Mouse (Mus musculus): Measurements from ENCODE around the gene Shank1. TPM values are rescaled to one million over a fixed set of nuclear protein-coding genes. Genes with fewer than 3 reads are reported as not detected.
A peak's percentile ranks its signal among the peaks of the same experiment; 100 is the strongest.

Gene Shank1
- polyA plus RNA-seq, 1 experiment, result 51.0 TPM

DNA sequence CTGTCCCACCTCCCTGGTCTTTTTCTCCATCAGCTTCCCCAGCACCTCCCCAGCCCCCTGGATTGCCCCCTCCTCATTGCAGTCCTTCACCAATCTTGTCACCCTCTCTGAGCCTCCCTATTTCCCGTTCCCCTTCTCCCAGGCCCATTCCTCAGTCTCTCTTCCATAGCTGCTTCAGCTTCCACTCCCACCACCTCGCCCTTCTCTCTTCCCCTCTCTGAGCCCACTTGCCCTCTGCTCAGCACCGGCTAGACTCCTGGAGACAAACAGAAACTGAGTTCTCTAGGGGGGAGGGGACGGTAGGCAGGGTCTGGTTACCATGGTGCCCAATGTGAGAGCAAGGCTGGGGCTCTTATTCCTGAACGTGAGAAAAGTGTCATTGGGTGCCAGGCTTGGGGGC, 64.7 kb downstream of the Shank1 start:
- TF ChIP-seq POLR2A (IDR thresholded peaks at IDR 0.05; ENCODE audit: insufficient read depth, low read depth, low read length) (no peak), CTCF (IDR thresholded peaks at IDR 0.05; ENCODE audit: insufficient read depth, low read depth, low read length) (no peak)

DNA sequence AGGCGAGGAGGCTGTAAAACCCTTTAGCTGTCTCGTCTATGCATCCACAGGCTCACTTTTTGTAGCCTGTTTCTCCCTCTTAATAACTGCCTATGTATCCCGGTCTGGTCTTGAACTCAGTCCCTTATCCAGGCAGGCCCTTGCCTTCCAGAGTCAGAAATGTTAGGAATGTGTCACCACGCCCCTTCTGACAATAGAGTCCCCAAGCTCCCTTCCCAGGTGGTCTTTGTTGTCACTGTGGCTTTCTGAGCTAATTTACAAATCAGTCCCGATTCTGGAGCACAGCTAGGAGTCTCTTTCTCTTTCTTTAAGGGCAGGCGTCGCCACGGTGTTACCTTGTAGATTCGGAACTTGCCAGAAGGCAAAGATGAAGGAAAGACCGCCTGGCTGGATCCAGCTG, 65.2 kb downstream of the Shank1 start:
- TF ChIP-seq CTCF (IDR thresholded peaks at IDR 0.05; ENCODE audit: insufficient read depth, low read depth, low read length), result no peak
- no peak for TF ChIP-seq POLR2A (IDR thresholded peaks at IDR 0.05; ENCODE audit: insufficient read depth, low read depth, low read length)
- Histone ChIP-seq H3K27ac (ENCODE audit: insufficient read depth, low read depth, low read length) (no peak overlapping the region), H3K4me3 (ENCODE audit: insufficient read depth, low read depth, low read length) (peak overlapping the region; percentile 86), H3K4me1 (ENCODE audit: control insufficient read depth, insufficient read depth, low read length) (peaks cover 11% of the 10 kb centered on the region)
- 17% methylated on average over 10 of the region's 10 CpGs for WGBS

More for the DNA sequence above, 64.7 kb downstream of the Shank1 start:
- Histone ChIP-seq H3K4me3 (ENCODE audit: insufficient read depth, low read depth, low read length) (peak overlapping the region; percentile 86), H3K4me1 (ENCODE audit: control insufficient read depth, insufficient read depth, low read length) (peaks cover 11% of the 10 kb centered on the region), H3K27ac (ENCODE audit: insufficient read depth, low read depth, low read length) (no peak overlapping the region)
- WGBS, result 3% methylated on average over 5 of the region's 5 CpGs

GRCm38 (mm10) chr7:44375793-44376192, 65.7 kb downstream of the Shank1 start:
- H3K27ac ChIP-seq (ENCODE audit: insufficient read depth, low read depth, low read length), result no peak overlapping the region
- H3K4me1 ChIP-seq (ENCODE audit: control insufficient read depth, insufficient read depth, low read length), result peaks cover 11% of the 10 kb centered on the region
- no peak overlapping the region for H3K4me3 ChIP-seq (ENCODE audit: insufficient read depth, low read depth, low read length)
- 72% methylated on average over 3 of the region's 3 CpGs for WGBS
- TF ChIP-seq POLR2A (IDR thresholded peaks at IDR 0.05; ENCODE audit: insufficient read depth, low read depth, low read length) (no peak), CTCF (IDR thresholded peaks at IDR 0.05; ENCODE audit: insufficient read depth, low read depth, low read length) (no peak)

DNA sequence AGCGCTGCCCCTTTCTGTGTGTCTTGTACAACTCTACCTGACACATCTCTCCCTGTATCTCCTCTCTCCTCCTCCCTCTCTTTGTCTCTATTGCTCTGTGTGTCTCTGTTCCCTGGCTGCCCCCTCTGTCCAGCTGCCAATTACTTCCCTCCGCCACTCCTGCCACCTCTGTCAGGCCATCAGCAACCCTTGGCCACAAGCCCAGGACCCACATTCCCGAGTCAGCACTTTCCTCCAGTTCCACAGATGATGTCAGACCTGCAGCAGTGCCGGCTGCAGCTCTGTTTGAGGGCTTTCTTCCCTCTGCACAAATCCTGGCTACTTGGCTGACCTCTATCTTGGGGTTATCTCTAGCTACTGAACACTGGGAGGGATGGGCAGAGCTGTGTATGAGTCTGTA, 68.2 kb downstream of the Shank1 start:
- no peak for TF ChIP-seq CTCF (IDR thresholded peaks at IDR 0.05; ENCODE audit: insufficient read depth, low read depth, low read length)
- TF ChIP-seq POLR2A (IDR thresholded peaks at IDR 0.05; ENCODE audit: insufficient read depth, low read depth, low read length), result no peak
- H3K4me3 ChIP-seq (ENCODE audit: insufficient read depth, low read depth, low read length), result no peak overlapping the region
- H3K4me1 ChIP-seq (ENCODE audit: control insufficient read depth, insufficient read depth, low read length), result peaks cover 15% of the 10 kb centered on the region
- no peak overlapping the region for H3K27ac ChIP-seq (ENCODE audit: insufficient read depth, low read depth, low read length)
- 34% methylated on average over 4 of the region's 4 CpGs for WGBS

DNA sequence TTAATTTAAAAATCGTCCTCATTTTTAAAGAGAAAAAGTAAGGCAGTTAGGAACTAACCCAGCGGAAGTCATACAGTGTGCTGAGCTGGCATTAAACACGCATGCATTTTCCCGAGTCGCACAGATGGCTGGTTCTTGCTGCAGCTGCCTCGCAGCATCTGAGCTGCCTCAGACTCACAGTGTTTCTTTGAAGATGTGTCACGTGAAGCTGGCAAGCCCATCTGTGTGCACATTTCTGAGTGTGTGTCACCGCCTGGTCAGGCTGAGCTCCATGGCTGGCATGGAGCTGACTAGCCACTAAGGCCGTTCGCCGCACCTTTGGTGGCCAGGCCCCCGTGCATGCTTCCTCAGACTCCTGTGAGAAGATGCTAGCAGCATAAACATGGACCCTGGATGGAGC, 72.5 kb downstream of the Shank1 start:
- Histone ChIP-seq H3K4me3 (ENCODE audit: insufficient read depth, low read depth, low read length) (no peak overlapping the region), H3K27ac (ENCODE audit: insufficient read depth, low read depth, low read length) (peak overlapping the region; percentile 60), H3K4me1 (ENCODE audit: control insufficient read depth, insufficient read depth, low read length) (peaks cover 13% of the 10 kb centered on the region)
- TF ChIP-seq POLR2A (IDR thresholded peaks at IDR 0.05; ENCODE audit: insufficient read depth, low read depth, low read length) (no peak), CTCF (IDR thresholded peaks at IDR 0.05; ENCODE audit: insufficient read depth, low read depth, low read length) (no peak)
- 35% methylated on average over 12 of the region's 12 CpGs for WGBS

- Histone ChIP-seq H3K4me3 (ENCODE audit: insufficient read depth, low read depth, low read length) (peak within 1 kb of the TSS; percentile 73), H3K27ac (ENCODE audit: insufficient read depth, low read depth, low read length) (peak within 1 kb of the TSS; percentile 84), H3K4me1 (ENCODE audit: control insufficient read depth, insufficient read depth, low read length) (peaks cover 13% of the 10 kb centered on the region)
- TF ChIP-seq POLR2A (IDR thresholded peaks at IDR 0.05; ENCODE audit: insufficient read depth, low read depth, low read length), result peak; percentile 26; the same call in 1 of the 2 replicates
- no peak for TF ChIP-seq CTCF (IDR thresholded peaks at IDR 0.05; ENCODE audit: insufficient read depth, low read depth, low read length)
- under 1% methylated on average over 31 of the region's 33 CpGs for WGBS
These were observed 74.1 kb downstream of the Shank1 start, which contains the start of gene Syt3 for GRCm38 (mm10) chr7:44383980-44384715. Syt3 (plus strand) TSS chr7:44384102.

GRCm38 (mm10) chr7:44384716-44385059, 74.6 kb downstream of the Shank1 start:
- no peak for TF ChIP-seq CTCF (IDR thresholded peaks at IDR 0.05; ENCODE audit: insufficient read depth, low read depth, low read length)
- no peak for TF ChIP-seq POLR2A (IDR thresholded peaks at IDR 0.05; ENCODE audit: insufficient read depth, low read depth, low read length)
- 1% methylated on average over 17 of the region's 17 CpGs for WGBS
- Histone ChIP-seq H3K4me1 (ENCODE audit: control insufficient read depth, insufficient read depth, low read length) (peaks cover 13% of the 10 kb centered on the region), H3K27ac (ENCODE audit: insufficient read depth, low read depth, low read length) (no peak overlapping the region), H3K4me3 (ENCODE audit: insufficient read depth, low read depth, low read length) (peak overlapping the region; percentile 73)

DNA sequence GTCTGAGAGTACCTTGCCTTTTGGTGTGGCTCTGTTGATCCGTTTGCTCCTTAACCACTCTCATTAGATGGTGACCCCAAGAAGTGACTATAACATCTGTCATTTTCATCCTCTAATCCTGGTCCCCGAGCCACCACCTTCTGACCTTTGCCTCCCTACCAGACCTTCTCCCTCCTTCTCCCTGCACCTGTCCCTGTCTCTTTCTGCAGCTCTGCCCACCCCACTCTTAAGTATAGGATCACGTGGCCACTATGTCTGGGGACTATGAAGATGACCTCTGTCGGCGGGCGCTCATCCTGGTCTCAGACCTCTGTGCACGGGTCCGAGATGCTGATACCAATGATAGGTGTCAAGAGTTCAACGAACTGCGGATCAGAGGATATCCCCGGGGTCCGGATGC, 75.7 kb downstream of the Shank1 start, which contains the start of gene 1700008O03Rik:
Gene 1700008O03Rik, minus strand, starts transcription at position 101 of the 400 bp plus-strand sequence.
- Histone ChIP-seq H3K27ac (ENCODE audit: insufficient read depth, low read depth, low read length) (no peak within 1 kb of the TSS), H3K4me3 (ENCODE audit: insufficient read depth, low read depth, low read length) (peak within 1 kb of the TSS; percentile 73), H3K4me1 (ENCODE audit: control insufficient read depth, insufficient read depth, low read length) (peaks cover 13% of the 10 kb centered on the region)
- 82% methylated on average over 12 of the region's 12 CpGs for WGBS
- TF ChIP-seq CTCF (IDR thresholded peaks at IDR 0.05; ENCODE audit: insufficient read depth, low read depth, low read length) (no peak), POLR2A (IDR thresholded peaks at IDR 0.05; ENCODE audit: insufficient read depth, low read depth, low read length) (no peak)

DNA sequence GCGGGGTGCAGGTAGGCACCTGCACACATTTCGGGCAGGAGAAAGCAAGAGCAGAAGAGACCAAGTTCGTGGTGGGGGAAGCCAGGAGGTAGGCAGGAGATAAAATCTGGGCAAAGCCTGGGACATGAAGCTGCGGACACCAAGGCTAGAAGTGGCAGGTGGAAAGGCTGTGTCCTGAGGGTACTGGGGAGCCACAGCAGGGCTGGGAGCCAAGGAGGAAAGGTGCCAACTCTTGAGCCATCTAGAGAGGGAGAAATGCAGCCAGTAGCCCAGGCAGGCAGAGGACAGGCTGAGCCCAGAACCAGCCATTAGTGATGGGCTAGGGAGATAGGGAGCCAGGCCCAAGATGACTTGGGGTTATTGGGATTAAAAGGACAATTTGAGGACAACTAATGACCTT, 81.8 kb downstream of the Shank1 start:
- Histone ChIP-seq H3K27ac (ENCODE audit: insufficient read depth, low read depth, low read length) (no peak overlapping the region), H3K4me1 (ENCODE audit: control insufficient read depth, insufficient read depth, low read length) (peaks cover 5% of the 10 kb centered on the region; the same call in 1 of the 2 replicates), H3K4me3 (ENCODE audit: insufficient read depth, low read depth, low read length) (no peak overlapping the region)
- 85% methylated on average over 4 of the region's 4 CpGs for WGBS
- TF ChIP-seq CTCF (IDR thresholded peaks at IDR 0.05; ENCODE audit: insufficient read depth, low read depth, low read length) (no peak), POLR2A (IDR thresholded peaks at IDR 0.05; ENCODE audit: insufficient read depth, low read depth, low read length) (no peak)
